Mouse (Mus musculus): ENCODE data around the gene Pm20d1.

Pm20d1 gene

GRCm38 (mm10) chr1:131797202-131797909 lies at the start of gene Pm20d1:
Gene Pm20d1, plus strand, starts transcription at chr1:131797381.
- peak in 1 of 2 experiments; percentile 7 for DNase-seq

GRCm38 (mm10) chr1:131747761-131748160 lies 49.4 kb upstream of the Pm20d1 start:
- DNase-seq, result no peak

GRCm38 (mm10) chr1:131748636-131749035 lies 48.5 kb upstream of the Pm20d1 start:
- DNase-seq, result no peak

GRCm38 (mm10) chr1:131749706-131750545 lies 47.3 kb upstream of the Pm20d1 start:
- no peak for DNase-seq

- DNase-seq, result no peak
Measured at GRCm38 (mm10) chr1:131751181-131751890, 45.8 kb upstream of the Pm20d1 start.

GRCm38 (mm10) chr1:131751891-131752311 lies 45.3 kb upstream of the Pm20d1 start:
- DNase-seq, result no peak

- DNase-seq, result no peak
Measured at GRCm38 (mm10) chr1:131754212-131754829, 42.9 kb upstream of the Pm20d1 start.

- DNase-seq, result no peak
Measured at GRCm38 (mm10) chr1:131754916-131755315, 42.3 kb upstream of the Pm20d1 start.

GRCm38 (mm10) chr1:131757211-131757610 lies 40.0 kb upstream of the Pm20d1 start:
- DNase-seq, result no peak

GRCm38 (mm10) chr1:131758796-131759195 lies 38.4 kb upstream of the Pm20d1 start:
- no peak for DNase-seq

GRCm38 (mm10) chr1:131759667-131760427 lies 37.3 kb upstream of the Pm20d1 start:
- DNase-seq, result no peak

- DNase-seq, result no peak
Measured at GRCm38 (mm10) chr1:131760428-131760820, 36.8 kb upstream of the Pm20d1 start.

- no peak for DNase-seq
Measured at GRCm38 (mm10) chr1:131761079-131761831, 35.9 kb upstream of the Pm20d1 start.

GRCm38 (mm10) chr1:131763683-131764082 lies 33.5 kb upstream of the Pm20d1 start:
- DNase-seq, result no peak

GRCm38 (mm10) chr1:131764581-131765338 lies 32.4 kb upstream of the Pm20d1 start:
- no peak for DNase-seq

GRCm38 (mm10) chr1:131765357-131766001 lies 31.7 kb upstream of the Pm20d1 start:
- DNase-seq, result peak; percentile 39 to 71

GRCm38 (mm10) chr1:131769296-131769695 lies 27.9 kb upstream of the Pm20d1 start:
- DNase-seq, result no peak

- DNase-seq, result no peak
Measured at GRCm38 (mm10) chr1:131770656-131771055, 26.5 kb upstream of the Pm20d1 start.

- no peak for DNase-seq
Measured at GRCm38 (mm10) chr1:131771440-131771839, 25.7 kb upstream of the Pm20d1 start.

GRCm38 (mm10) chr1:131794591-131794990 lies 2.6 kb upstream of the Pm20d1 start:
- no peak for DNase-seq

All from spleen, adult 18-20 months (tissue).